Mouse (Mus musculus): ENCODE data around the gene Mxd1.

Mxd1 gene

DNA sequence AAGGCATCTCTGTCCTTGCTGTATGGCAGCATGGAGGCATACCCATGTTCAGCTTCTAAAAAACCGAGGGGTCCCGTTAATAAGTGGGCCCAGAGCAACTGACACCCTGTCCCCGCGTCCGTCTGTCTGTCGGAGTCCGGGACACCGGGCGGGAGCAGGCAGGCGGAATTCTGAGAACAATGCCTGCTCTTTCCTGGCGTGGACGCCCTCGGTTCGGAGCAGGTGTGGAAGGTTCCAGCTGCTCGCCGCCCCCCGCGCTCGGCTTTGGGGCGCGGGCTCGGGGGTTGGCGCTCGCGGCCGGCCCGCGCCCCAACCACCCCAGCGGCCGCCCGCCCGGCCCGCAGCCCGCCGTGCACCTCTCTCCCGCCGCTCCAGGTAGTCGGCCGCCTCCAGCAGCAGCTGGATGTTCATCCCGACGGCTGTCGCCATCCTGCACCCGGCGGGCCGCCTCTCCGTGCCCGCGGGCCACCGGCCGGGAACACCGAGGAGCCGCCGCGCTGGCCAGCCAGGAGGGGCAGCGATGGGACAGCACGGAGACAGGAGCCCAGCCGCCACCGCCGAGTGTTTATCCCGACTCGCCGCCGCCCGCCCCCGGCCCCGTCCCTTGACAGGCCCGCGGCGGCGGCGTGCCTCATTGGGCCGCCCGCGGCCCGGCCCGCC lies at the start of gene Mxd1:
Gene Mxd1, minus strand, starts transcription at position 582 of the 660 bp plus-strand sequence.
- DNase-seq (ENCODE audit: low spot score): no peak

DNA sequence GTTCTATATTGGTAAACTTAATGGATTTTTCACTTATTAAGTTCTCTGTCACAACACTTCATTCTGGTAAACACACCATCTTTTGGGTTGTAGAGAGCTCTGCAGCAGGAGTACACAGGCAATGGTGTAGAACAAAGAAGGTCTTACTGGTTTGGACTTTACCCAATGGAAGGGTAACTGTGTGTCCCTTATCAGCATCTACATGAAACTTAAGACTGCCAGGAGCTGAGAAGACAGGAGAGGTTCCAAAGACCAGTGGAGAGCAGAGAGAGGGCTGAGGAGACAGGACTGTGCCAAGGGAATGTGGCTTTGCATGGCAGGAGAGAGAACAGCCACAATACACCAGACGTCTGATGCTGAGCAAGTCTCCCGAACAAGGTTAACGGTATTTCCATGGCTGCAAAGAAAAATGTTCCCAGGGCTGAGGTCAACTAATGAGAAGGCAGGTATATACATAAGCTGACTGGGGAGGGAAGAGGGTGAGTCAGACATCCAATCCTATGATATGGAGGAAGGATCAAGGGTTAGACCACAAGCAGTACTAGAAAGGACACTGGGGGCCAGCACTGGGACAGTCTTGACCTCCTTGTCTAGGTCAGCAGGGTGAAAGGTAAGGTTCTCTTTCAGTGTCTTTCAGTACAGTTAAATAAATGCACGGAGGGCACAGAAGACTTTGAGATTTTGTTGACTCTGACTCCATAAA lies 39.3 kb upstream of the Mxd1 start:
- no peak for DNase-seq (ENCODE audit: low spot score)

DNA sequence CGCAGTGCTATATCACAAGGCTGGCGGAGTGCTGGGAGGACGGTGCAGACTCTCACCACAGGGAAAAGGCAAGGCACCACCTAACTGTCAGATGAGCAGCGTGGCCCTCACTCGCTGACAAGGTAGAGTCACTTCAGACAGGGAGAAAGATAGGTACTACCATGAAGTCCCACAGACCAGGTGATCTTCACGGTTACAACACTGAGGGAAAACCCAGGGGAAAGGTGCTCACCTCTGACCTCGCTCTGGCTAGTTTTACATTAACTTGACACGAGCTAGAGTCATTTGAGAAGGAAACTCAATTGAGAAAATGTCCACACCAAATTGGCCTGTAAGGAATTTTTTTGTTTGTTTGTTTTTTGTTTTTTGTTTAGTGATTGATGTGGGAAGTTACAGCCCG lies 33.6 kb upstream of the Mxd1 start:
- no peak for DNase-seq (ENCODE audit: low spot score)

DNA sequence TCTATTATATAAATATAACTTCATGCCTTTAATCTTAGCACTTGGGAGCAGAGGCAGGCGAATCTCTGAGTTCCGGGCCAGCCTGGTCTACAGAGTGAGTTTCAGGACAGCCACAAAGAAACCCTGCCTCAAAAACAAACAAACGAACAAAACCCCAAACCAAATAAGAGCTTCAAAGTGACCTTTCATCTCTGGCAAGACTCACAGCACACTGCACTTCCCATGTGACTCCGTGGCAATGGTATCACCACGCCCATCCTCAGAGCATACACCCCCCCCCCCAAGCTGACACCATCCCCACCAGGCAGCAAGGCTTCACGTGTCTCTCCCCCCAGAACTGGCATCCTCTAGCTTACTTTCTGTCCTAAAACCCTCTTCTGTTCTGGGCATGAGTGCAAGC lies 28.9 kb upstream of the Mxd1 start:
- DNase-seq (ENCODE audit: low spot score): no peak

DNA sequence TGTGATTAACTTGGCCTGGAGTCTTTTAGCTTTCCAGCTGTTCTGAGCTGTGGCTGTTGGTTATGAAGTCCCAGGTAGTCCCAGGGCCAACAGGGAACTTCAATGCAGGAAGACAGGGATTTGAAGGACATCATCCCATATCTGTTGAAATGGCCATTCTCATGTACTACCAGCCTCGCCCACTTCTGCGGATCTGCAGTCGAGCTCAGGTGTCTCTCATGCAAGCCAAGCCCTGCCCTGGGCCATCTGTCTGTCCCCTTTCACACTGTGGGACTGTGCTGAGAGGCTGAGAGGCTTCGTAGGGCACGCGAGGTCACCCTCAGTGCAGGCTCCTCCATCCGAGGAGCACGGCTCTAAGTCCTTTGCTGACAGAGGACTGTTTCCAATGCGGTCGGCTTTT lies 27.3 kb upstream of the Mxd1 start:
- DNase-seq (ENCODE audit: low spot score): no peak

DNA sequence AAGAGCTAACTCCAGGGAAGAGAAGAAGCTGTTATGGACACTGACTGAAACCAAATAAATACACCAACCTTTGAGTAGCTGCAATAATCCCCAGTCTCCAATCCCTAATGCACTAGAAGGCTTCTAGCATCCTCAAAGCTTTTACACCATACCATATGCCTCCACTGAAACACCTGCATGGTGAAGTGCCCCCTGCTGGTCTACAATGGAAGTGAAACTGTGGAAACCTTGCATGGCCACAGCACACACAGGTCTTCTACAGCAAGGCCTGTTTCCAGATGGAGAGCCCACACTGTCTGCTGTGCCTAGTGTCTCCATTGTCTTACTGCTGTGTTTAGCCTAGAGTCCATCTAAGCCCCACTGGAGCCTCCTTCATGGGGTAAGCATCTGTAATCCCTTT lies 25.5 kb upstream of the Mxd1 start:
- DNase-seq (ENCODE audit: low spot score): no peak

DNA sequence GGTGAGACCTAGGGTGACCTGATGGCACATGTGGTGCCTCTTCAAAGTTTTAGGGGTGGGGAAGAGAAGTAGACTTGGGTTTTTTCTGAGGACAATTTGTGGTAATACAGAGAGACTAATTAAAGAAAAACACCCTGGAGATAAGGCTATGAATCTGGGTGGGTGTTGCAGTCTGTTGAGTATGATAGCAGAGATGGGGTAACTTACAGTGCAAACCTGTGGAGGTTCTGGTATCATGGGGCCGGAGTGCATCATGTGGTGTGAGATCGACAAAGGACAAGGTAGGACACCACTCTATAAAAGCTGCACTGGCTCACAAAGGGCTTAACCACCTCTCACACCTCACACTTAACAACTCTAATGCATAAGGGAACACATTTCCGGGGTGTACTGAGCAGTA lies 20.7 kb upstream of the Mxd1 start:
- DNase-seq (ENCODE audit: low spot score): no peak

DNA sequence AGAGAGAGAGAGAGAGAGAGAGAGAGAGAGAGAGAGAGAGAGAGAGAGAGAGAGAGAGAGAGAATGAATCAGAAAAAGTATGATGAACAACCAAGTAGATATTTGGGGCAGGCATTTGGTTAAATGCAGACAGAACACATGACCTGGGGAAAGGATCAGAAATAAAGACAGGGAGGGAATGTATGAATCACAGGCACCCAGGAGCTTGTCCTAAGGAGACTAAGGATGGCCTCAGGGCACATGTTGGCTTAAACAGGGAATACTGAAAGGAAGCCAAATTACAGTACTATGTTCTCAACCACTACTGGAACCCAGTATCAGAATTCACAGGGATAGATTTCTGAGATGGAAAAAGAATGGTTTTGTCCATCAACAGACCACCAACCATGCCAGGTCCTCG lies 18.0 kb upstream of the Mxd1 start:
- DNase-seq (ENCODE audit: low spot score): no peak

DNA sequence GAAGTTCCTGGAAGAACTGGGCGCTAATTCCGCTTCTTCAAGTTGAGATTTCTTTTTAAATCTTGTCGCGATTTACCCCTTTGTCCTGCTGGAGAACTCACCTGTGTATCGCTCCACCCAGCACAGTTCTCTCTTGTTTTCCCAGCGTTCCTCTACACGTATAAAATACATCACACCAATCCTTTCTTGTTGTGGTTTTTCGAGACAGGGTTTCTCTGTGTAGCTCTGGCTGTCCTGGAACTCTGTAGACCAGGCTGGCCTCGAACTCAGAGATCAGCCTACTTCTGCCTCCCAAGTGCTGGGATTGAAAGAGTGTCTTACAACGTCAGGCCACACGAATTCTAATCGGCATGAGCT lies 15.7 kb upstream of the Mxd1 start:
- DNase-seq (ENCODE audit: low spot score): no peak

DNA sequence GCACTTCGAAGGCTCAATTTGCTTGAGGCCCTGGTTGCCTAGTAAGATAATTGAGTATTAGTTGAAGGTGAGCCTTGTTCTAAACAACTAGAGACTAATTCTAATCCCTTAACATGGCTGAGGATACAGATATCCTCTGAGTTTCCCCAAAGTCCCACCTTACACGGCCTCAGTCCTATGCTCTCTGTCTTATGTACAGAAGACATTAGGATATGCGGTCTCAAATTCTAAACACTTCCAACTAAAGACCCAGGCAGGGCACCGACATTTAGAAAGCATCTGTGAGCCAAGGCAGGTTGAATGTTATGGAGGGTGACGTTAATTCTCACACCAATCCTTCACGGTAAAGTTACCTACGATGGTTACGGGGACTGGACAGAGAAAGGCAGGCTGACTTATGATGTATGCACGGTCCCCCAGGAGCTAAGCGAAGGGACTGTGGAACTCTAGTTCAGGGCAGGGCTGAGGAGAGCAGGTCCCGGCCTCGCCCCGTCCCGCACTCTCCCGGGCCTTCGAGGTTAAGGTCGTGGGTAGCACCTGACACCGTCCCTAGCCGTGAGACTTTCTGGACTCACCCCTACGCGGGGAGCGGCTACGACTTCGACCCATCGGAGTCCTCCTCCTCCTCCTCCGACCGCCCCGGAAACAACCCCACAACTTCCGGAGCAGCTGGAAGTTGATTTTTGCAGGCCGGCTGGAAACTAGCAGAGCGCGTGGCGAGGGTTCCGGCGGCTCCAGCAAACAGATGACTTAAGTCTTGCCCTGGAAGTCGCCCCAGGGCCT lies 15.1 kb upstream of the Mxd1 start, which contains the start of gene Snrnp27:
Gene Snrnp27, minus strand, starts transcription at position 651 of the 783 bp plus-strand sequence.
- DNase-seq (ENCODE audit: low spot score): peak; percentile 66

DNA sequence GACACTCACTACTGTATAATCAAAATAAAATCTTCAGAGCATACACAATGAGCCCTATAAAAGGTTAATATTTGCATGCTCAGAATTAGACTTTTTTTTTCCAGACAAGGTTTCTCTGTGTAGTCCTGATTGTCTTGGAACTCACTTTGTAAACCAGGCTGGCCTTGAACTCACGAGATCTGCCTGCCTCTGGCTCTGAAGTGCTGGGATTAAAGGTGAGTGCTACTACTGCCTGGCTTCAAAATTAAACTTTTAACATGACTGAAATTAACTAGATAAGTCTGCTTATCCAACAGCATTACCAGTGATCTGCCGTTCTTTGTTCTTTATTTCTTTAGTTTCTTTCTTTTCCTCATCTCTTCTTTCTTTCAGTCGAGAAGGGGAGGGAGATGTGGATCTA lies 12.3 kb upstream of the Mxd1 start:
- DNase-seq (ENCODE audit: low spot score): no peak

DNA sequence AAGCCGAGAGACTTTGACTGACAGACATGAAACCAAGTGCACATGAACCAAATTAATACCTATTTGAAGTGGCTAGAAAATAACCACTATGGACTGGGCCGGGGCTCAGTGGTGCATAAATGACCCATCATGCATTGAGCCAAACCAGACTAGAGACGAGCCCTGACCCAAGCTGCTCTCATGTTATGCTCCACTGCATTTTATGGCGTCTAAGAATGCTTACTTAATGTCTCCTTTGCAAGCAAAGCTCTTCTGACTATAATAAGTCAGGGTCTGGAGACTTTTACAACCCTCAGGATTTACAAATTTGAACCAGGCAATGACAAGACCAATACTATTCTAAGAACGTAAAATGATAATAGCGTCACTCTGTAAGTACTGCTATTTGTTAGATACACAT lies 9.4 kb upstream of the Mxd1 start:
- no peak for DNase-seq (ENCODE audit: low spot score)

DNA sequence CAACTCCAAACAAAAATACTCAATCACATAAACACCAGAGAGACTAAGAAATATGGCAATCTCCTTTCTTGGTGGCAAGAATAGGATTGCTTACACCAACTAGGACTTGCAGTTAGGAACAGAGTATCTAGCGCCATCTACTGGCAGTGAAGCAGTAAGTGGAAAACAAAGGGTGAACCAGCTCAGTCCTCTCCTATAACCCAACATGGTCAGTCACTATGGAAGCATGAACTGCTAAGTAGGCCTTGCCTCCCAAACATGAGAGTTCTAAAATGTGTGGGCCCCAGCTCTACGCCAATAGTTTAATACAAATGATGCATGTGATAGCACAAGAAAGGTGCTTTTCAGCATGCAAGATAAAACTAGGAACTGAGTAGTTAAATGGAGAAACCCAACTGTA lies 1.9 kb upstream of the Mxd1 start:
- DNase-seq (ENCODE audit: low spot score): no peak

DNA sequence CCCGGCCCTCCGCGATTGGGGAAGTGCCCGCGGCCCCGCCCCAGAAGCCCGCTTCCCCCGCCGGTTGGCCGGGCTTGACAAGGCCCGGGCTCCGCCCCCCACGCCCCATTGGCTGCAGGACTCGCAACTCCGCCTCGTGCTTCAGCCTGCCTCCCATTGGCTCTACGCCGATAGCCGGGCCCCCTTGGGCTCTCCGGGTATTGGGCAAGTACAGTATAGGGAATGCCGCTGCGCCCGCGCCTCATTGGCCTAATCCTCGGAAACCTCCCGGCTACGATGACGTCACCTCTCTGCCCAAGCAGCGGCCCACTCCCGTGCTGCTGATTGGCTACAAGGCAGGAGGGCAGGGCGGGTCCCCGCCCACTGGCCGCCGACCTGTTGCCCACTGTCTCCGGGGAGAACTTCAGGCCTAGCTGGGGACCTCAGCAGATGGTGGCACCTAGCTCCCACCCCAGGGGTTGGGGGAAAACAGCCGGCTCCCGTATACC lies 323 bp upstream of the Mxd1 start:
- DNase-seq (ENCODE audit: low spot score): peak; percentile 99

DNA sequence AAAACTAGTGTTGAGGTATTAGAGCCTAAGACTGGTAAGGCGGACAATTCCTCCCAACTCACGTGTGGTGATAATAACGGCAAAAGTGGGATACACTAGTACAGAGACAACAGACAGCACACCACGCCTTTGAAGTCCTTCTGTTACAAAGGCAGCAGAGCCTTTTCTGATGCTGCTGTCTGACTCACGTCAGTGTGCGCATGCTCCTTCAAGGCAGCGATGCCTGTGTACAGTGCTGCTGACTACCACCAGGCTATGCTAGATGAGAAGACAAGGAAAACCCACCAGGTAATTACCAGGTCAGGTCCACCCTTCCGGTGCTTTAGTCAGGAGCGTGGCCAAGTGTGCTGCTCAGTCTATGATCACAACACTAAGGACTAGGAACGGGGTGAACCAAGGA lies 1.9 kb downstream of the Mxd1 start:
- no peak for DNase-seq (ENCODE audit: low spot score)

DNA sequence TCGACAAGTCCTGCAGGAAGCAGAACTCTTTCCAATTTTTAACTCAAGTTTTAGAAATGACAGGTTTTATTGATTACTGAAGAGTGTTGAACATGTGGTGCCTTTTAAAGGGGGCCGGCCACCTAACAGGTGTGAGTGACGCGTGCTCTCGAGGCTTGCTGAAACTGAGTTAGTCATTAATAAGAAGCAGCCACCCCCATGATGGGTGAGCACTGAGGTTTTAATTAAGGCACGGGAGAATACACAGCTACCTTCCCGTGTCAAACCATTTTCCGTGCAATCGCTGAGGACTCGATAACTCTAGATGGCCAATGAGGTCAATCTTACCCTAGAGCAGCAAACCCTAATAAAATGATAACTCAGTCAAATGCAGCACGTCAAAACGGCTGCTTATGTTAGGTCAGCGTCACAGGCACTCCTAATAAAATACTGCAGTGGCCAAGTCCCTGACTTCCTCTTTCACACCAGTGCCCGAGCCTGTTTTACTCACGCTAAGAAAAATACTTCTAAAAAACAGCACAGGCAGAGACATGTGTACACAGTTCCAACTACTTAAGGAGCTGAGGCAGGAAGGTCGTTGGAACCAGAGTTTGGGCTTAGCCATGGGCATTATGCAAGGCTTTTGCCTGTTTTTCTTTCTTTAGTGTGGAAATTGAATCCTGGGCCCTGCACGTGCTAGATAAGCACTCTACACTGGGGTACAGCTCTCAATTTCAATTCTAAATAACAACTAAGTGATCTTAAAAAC lies 3.2 kb downstream of the Mxd1 start:
- no peak for DNase-seq (ENCODE audit: low spot score)

DNA sequence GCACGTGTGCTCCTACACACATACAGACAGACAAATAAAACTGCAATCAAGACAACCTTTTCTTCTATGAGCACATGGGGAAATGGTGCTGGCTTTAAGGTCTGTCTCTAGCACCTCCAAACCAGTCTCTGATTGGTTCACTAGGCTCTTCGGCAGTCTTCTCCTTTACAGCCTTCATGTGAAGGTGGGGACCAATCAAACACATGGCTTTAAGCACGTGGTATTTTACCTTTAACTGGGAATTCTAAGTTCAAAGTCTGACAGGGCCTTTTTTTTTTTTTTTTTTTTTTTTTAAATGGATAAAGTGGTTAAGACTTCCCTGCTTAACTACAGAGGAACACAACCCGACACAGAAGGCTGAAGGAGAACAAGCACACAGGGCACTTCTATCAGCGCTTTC lies 3.9 kb downstream of the Mxd1 start:
- DNase-seq (ENCODE audit: low spot score): no peak

DNA sequence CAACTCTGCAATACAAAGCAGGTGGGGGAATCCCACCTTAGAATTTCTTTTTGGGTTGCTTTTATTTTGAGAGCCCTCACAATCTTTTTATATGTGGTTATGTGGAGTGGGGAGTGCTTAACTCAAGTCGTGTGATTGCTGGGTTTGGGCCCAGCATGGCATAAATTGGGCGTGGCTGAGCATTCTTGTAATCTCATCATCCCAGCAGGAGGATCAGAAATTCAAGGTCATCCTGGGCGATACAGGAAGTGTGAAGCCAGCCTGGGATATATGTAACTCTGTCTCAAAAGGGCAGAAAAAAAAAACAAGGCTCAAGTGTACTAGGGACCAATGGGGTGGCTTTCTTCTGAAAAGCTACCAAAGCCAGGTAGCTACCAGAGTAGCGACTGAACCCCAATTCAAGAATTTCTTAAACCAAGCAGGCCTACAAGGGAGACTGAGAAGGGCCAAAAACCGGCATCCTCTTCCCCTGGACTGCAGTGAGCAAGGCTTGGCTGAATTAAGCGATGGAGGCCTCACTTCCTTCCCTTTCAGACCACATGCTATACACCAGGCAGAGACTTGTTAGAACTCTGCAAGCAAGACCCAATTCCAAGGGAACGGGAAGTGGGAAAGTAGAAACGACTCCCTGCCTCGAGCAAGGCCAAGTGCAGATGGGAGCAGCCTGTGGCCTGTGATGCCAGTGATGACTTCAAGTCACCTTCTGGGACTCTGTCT lies 8.6 kb downstream of the Mxd1 start:
- DNase-seq (ENCODE audit: low spot score): no peak

DNA sequence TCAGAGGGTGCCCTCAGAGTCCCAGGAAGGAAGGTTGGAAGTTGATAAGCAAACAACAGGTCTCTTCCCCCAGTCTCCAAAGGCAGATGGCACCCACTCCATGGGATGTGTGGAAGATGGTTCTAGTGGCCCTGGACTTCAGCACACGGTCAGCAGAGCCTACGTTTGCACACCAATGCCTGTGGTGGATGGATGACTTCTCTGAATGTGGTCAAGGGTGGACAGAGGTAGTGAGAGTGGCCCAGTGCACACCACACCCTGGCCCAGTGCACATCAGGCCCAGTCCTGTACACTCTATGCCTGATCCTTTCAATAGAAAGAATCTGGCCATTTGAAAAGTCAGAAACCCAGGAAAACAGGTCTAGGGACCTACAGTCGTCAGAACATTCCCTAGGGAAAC lies 10.5 kb downstream of the Mxd1 start:
- no peak for DNase-seq (ENCODE audit: low spot score)

DNA sequence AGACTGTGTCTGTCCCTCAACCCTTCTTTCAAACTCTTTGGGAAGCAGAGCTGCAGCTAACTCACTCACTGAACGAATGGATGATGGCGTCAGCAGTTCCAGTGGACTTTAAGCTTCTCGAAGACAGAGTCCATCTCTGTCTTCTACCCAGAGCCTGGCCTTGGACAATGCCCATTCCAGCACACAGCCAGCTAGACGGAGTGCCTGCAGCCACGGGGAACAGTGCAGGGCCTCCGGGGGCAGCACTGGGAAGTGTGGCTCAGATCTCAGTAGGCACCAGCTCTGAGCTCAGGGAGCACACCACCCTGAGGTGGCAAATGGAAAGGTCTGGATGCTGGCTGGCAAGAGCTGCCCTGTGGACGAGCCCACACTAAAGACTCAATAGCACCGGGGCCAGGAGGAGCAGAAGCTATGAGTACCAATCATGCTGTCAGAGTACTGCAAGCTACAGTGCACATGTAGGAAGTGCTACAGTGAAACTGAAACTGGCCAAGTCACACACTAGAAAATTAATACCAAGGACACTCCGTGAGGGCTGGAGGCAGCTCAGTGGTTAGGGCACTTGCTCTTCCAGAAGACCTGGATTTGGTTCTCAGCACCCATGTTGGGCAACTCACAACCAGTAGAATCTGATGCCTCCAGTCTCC lies 14.6 kb downstream of the Mxd1 start:
- DNase-seq (ENCODE audit: low spot score): no peak

DNA sequence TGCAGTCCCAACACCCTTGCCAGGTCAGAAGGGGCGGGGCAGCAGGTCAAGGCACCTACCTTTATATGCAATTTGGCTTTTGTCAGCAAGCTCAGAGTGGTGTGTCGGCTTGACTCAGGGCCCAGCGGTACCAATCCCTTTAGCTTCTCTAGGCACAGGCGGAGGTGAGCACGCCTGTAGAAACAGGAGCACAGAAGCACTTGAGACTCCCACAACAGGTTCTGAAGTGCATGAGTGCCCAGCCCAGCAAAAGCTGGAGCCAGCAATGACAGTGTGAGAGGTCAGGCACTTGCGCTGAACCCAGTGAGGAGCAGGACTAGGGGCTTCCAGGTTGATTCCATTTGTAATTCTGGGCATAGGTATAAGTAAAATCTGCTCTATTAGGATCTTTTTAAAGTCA lies 15.9 kb downstream of the Mxd1 start:
- DNase-seq (ENCODE audit: low spot score): no peak

Measured in urinary bladder, postnatal 10 days (tissue).